Mouse (Mus musculus): ENCODE data around the gene Fli1.
A peak's percentile ranks its signal among the peaks of the same experiment; 100 is the strongest.

Fli1 gene

DNA sequence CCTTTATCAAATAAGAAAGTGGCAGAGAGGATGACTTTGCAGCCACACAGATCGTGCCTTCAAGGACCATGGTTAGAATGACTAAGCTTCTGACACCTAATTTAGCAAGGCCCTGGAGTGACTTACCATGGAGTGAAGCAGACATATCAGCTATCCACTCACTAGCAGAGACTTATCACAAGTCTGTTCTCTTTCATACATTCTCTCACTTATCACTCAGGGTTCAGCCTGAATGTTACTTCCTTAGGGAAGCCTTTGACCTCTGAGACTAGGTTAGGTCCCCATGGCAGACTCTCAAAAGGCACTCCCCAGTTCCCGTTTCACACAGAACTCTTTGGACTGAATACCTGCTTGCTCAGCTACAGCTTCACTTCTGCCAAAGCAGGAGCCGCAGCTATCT lies 21.3 kb downstream of the Fli1 start:
- no peak for DNase-seq

- DNase-seq = no peak
Observed at GRCm38 (mm10) chr9:32520821-32521220, 21.8 kb downstream of the Fli1 start.

DNA sequence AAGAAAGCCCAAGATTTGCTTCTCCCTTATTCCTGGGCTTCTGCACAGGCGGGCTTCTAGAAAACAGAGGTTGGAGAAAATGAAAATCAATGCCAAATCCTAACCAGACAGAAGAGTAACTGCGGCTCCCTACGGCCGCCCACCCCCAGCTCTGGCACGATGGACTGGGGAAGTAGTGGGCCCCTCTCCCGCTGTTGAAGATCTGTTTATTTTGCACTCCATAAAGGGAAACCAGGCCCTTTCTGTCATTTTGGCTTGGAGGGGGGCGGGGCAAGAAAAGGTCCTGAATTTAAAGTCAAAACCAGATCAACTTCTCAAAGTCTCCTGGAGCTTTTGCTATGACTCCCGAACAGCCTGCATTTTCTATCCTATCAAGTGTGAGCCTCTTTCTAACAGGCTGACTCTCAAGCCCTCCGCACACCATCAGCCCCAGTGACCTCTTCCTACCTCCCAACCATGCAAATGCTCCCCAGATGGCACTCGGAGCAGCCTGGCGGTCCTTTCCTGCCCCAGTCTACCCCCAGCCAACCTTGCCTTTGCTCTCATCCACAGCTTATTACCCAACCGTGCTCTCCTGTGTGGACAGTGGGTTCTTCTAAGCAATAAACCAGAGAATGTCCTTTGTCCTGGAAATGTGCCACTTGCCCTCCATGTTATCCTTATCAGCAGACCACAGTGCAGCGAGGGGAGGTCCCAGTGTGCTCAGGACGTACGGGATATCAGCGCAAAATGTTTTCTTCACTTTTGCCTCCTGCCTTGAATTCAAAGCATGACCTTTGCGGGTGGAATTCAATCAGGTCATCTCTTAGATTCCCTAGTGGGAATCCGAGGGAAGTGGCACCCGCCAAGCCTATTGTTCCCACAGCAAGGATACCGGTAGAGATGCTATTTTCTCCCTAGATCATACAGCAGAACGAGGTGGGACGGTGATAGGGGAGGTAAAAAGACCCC lies 23.3 kb downstream of the Fli1 start:
- peak; percentile 52 for DNase-seq

GRCm38 (mm10) chr9:32518351-32519075 lies 24.1 kb downstream of the Fli1 start:
- no peak for DNase-seq

- peak; percentile 39 for DNase-seq
Observed at GRCm38 (mm10) chr9:32516691-32517090, 26.0 kb downstream of the Fli1 start.

- DNase-seq = no peak
Observed at GRCm38 (mm10) chr9:32515894-32516686, 26.6 kb downstream of the Fli1 start.

DNA sequence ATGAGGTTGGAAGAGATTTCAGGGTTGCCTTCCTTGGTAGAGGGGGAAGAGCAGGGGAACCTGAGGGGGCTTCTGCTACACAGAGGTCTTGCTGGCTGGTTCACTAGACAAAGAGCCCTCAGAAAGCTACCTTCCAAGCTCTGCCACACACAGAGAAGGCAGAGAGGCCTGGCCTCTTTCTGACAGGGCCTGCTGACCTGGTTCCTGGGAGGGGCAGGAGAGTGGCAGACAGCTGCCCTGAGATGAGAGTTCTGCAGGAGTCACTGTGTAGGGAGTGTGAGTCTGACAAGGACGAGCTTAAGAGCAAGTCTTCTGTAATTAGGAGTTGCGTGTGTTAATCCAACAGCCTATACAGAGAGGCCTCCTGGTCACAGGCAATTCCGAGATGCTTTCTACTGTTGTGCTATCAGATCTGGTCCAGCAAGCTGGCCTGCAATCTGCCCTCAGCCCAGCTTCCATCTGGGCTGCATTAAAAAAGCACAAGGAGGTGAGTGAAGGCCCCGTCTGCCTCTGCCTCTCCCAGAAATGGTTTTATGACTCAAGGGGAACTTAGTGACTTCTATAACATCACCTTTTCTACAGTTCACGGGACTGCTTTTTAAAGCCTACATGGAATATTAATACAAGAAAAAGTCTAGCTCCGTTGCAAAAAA lies 28.1 kb downstream of the Fli1 start:
- DNase-seq = no peak

GRCm38 (mm10) chr9:32513471-32513870 lies 29.2 kb downstream of the Fli1 start:
- no peak for DNase-seq

- no peak for DNase-seq
Observed at GRCm38 (mm10) chr9:32510454-32511263, 32.0 kb downstream of the Fli1 start.

DNA sequence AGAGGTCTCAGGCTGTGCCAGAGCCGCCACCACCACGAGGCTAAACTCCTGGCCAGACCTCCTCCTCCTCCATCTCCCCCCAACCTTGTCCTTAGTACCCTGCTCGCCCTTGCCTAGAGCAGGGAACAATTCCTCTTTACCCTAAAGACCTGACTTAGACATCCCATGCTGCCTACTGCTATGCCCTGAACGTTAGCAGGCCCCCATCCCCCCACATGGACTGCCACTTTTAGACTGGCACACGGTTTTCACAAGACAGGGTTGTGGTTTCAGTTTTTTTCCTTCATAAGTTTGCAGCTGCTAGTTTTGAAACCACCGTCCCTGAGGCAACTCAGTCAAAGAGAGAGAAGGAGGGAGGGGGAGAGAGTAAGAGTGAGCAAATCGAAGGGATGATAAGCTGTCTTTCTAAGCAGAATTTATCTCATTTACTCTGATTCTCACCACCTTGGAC lies 32.9 kb downstream of the Fli1 start:
- no peak for DNase-seq

GRCm38 (mm10) chr9:32508648-32509047 lies 34.0 kb downstream of the Fli1 start:
- no peak for DNase-seq

DNA sequence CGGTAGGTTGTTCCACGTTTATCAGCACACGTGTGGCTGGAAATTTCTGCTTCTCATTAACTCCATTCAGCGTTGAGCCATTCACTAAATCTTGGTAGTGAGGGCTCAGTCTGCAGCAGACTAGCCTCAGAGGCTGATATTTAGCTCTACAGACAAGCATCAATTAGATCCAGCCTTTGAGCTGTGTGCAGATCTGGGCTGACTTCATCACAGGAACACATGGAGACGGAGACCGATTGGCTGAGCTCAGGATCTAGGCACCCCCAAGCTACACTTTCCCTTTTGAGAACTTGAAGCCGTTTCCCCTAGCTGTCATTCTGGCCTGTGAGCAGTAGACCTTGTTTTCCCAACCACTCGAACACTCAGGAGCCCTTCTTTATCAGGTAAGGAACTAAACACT lies 34.5 kb downstream of the Fli1 start:
- DNase-seq = no peak

DNA sequence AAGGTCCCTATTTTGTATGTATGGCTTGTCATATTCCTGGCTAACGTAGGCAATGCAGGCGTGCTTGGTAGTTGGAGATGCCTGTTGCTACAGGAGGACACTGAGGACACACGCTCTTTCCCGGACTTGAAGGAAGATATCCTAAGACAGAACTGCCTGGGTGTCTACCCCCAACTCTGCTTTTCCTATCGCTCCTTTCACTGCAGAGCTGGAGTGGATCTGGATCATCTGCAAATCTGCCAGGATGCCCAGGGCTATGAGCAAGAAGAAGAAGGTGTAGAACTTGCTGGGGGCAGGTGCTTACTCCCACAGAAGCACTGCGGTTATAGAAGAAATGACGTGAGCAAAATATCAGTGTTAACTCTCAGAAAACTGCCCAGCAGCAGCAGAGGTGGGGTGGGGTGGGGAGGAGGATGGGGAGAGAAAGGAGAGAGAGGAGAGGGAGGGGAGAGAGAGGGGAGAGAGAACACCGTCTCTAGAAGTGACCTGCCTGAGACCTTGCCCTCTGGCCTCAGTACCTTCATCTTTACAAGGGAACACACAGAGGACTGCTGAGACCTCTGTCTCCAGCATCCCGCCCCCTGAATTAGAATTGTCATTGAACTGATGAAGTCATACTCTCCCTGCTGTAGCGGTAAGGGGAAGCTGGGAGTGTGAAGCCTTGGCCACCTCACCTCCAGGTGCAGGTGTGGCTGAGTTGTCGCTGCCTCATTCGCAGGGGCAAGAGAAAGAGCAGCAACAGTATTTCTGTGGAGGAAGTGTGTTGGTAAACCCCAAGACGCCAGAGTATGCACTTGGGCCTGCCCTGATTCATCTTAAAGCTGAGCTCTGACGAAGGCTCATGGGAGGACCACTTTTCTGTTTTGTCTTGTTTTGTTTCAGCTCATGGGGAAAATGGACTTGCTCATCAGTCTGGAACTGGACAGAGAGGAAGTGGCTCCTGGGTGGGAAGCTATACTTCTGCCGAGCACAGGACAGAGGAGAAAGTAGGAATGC lies 35.5 kb downstream of the Fli1 start:
- no peak for DNase-seq

- DNase-seq = peak; percentile 73
Observed at GRCm38 (mm10) chr9:32506161-32506560, 36.5 kb downstream of the Fli1 start.

GRCm38 (mm10) chr9:32505460-32506075 lies 37.1 kb downstream of the Fli1 start:
- no peak for DNase-seq

GRCm38 (mm10) chr9:32503995-32504451 lies 38.6 kb downstream of the Fli1 start:
- DNase-seq = peak; percentile 59

- DNase-seq = no peak
Observed at GRCm38 (mm10) chr9:32503423-32503822, 39.2 kb downstream of the Fli1 start.

- DNase-seq = no peak
Observed at GRCm38 (mm10) chr9:32502256-32503010, 40.2 kb downstream of the Fli1 start.

- DNase-seq = no peak
Observed at GRCm38 (mm10) chr9:32500886-32501285, 41.8 kb downstream of the Fli1 start.

All from kidney, postnatal 14 days (tissue).